Mouse (Mus musculus) limb, embryonic 14.5 days (tissue): Measurements from ENCODE around the gene Ifna7. TPM values are rescaled to one million over a fixed set of nuclear protein-coding genes. Genes with fewer than 3 reads are reported as not detected.
A peak's percentile ranks its signal among the peaks of the same experiment; 100 is the strongest.
"Not testable (repeated sequence)": the region's sequence is repeated elsewhere in the genome, so short reads cannot be mapped to it uniquely, and the experiment has no call there.

Source experiments
- ATAC-seq: fragments of 200-750 bp; cut with Nextera tagmentation; 2 replicates; pipeline ENCODE4 v1.8.0; 2017; ENCODE audit warnings: low read depth, moderate number of reproducible peaks, moderate TSS enrichment; ENCODE audit not compliant: low FRiP score
- DNase-seq: peaks from one replicate; pipeline ENCODE4 v3.0.0-alpha.2; 2015; ENCODE audit warnings: low spot score
- H3K27ac ChIP-seq: fragments of 300-500 bp; sonication (generic); replicated peaks from 2 replicates; pipeline ENCODE4 v1.5.1; 2014; ENCODE audit warnings: low read depth, mild to moderate bottlenecking, low read length, moderate library complexity, mixed read lengths
- H3K27me3 ChIP-seq: fragments of 300-500 bp; sonication (generic); 2 replicates; pipeline ENCODE4 v1.6.1; 2014; ENCODE audit warnings: low read length, mixed read lengths; ENCODE audit not compliant: control insufficient read depth, insufficient read depth
- H3K36me3 ChIP-seq: fragments of 300-500 bp; sonication (generic); 2 replicates; pipeline ENCODE4 v1.6.1; 2014; ENCODE audit warnings: mild to moderate bottlenecking, low read length, moderate library complexity, mixed read lengths; ENCODE audit not compliant: control insufficient read depth, insufficient read depth
- H3K4me1 ChIP-seq: fragments of 300-500 bp; sonication (generic); 2 replicates; pipeline ENCODE4 v1.6.1; 2014; ENCODE audit warnings: antibody characterized with exemption, low read length, mixed read lengths; ENCODE audit not compliant: control insufficient read depth, insufficient read depth
- H3K4me2 ChIP-seq: fragments of 300-500 bp; sonication (generic); replicated peaks from 2 replicates; pipeline ENCODE4 v1.6.1; 2014; ENCODE audit warnings: low read depth, mild to moderate bottlenecking, low read length, moderate library complexity; ENCODE audit not compliant: severe bottlenecking
- H3K4me3 ChIP-seq: fragments of 300-500 bp; sonication (generic); replicated peaks from 2 replicates; pipeline ENCODE4 v1.5.1; 2014; ENCODE audit warnings: low read length
- H3K9ac ChIP-seq: fragments of 300-500 bp; sonication (generic); 2 replicates; pipeline ENCODE4 v1.6.1; 2014; ENCODE audit warnings: mild to moderate bottlenecking, low read depth, low read length, moderate library complexity; ENCODE audit not compliant: severe bottlenecking
- H3K9me3 ChIP-seq: fragments of 300-500 bp; sonication (generic); 2 replicates; pipeline ENCODE4 v1.6.1; 2016; ENCODE audit warnings: low read length; ENCODE audit not compliant: control insufficient read depth
- POLR2A ChIP-seq: fragments of 200-500 bp; IDR thresholded peaks from 2 replicates; pipeline ENCODE4 v1.8.0; 2012; ENCODE audit warnings: inconsistent platforms, mild to moderate bottlenecking, moderate library complexity, borderline replicate concordance; ENCODE audit not compliant: insufficient read depth, insufficient read length; ENCODE audit errors: extremely low read depth
- WGBS: fragments of 180-500 bp; shearing (Covaris S2); extraction: QIAGEN DNeasy Blood & Tissue Kit; methylation state at CpG from one replicate; pipeline ENCODE4 v1.1.7; 2014; 5-methylcytosine and 5-hydroxymethylcytosine counted together
- polyA plus RNA-seq, 2 experiments: library from polyadenylated mRNA; depleted of rRNA in 1 of 2; stranded (reverse) in 1 of 2; unstranded in 1 of 2; fragments of >200 nt; fragmentation: Nextera tagmentation in 1 of 2; extraction: Ambion mirVana in 1 of 2; gene quantifications; 2 replicates each; pipeline versions ENCODE4 v1.2.1 to v1.2.3; 2012 to 2014

Ifna7 gene
- not detected in 2 replicates for polyA plus RNA-seq (2012; rRNA removed)
- not detected in 2 replicates for polyA plus RNA-seq (2014; fragmentation: Nextera tagmentation; extraction: Ambion mirVana)

DNA sequence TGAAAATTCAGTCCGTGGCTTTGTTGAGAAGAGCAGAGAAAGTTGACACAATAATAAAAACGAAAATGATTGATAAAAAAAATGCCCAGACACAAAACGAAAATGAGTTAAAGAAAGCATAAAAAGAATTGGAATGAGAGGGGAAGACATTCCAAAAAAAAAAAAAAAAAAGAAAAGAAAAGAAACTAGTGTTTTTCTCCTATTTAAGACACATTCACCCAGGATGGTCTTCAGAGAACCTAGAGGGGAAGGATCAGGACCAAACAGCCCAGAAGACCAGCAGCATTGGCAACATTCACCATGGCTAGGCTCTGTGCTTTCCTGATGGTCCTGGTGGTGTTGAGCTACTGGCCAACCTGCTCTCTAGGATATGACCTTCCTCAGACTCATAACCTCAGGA is at the start of gene Ifna7:
Ifna7 (plus strand) TSS at position 301 of the 400 bp plus-strand sequence.
- no peak for DNase-seq
- Histone ChIP-seq H3K9me3 (no peaks in the 10 kb centered on the region), H3K4me2 (no peak within 1 kb of the TSS), H3K27ac (no peak within 1 kb of the TSS), H3K36me3 (no peaks in the 10 kb centered on the region), H3K4me1 (no peaks in the 10 kb centered on the region), H3K4me3 (no peak within 1 kb of the TSS), H3K9ac (no peak within 1 kb of the TSS), H3K27me3 (no peaks in the 10 kb centered on the region)
- no peak for ATAC-seq
- TF ChIP-seq POLR2A = no peak
- WGBS = 59% methylated on average over 3 of the region's 3 CpGs

- not testable (repeated sequence) for DNase-seq, H3K27ac ChIP-seq, H3K27me3 ChIP-seq, ATAC-seq, H3K9ac ChIP-seq, H3K4me3 ChIP-seq, H3K4me1 ChIP-seq, H3K9me3 ChIP-seq, H3K4me2 ChIP-seq, H3K36me3 ChIP-seq
- no CpG with 5 or more reads among the region's 32 CpGs for WGBS
Observed at GRCm38 (mm10) chr4:88773534-88773933, 42.5 kb upstream of the Ifna7 start, which contains the start of gene Gm13290. Gene Gm13290 (plus strand): TSS chr4:88773834.

GRCm38 (mm10) chr4:88776622-88777021 is 39.4 kb upstream of the Ifna7 start, which contains the start of gene Gm13289:
Gene Gm13289 (plus strand): TSS chr4:88776922.
- not testable (repeated sequence) for H3K4me1 ChIP-seq, H3K4me3 ChIP-seq, DNase-seq, H3K9me3 ChIP-seq, H3K4me2 ChIP-seq, H3K27ac ChIP-seq, H3K9ac ChIP-seq, ATAC-seq, H3K36me3 ChIP-seq, H3K27me3 ChIP-seq
- no CpG with 5 or more reads among the region's 29 CpGs for WGBS

DNA sequence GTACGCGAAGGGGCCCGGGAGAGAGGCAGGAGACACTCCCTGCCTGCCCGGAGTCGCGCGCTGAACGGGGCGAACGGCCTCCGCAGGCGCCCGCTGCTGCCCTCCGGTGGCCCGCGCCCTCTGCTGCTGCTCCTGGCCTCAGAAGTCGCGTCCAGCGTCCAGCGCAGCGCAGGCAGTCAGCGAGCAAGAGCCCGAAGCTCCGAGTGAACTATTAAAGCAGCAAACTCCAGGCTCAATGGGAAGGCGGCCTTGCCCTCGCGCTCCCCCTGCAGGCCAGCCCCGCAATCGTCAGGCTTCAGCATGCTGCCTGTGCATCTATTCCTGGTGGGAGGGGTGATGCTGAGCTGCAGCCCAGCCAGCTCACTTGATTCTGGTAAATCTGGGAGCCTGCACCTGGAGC is 36.5 kb upstream of the Ifna7 start, which contains the start of gene Gm13272:
Gm13272 (plus strand) TSS at position 301 of the 400 bp plus-strand sequence.
- WGBS = no CpG with 5 or more reads among the region's 29 CpGs
- not testable (repeated sequence) for H3K27me3 ChIP-seq, H3K4me1 ChIP-seq, DNase-seq, H3K4me2 ChIP-seq, H3K9ac ChIP-seq, ATAC-seq, H3K36me3 ChIP-seq, H3K4me3 ChIP-seq, H3K9me3 ChIP-seq, H3K27ac ChIP-seq

DNA sequence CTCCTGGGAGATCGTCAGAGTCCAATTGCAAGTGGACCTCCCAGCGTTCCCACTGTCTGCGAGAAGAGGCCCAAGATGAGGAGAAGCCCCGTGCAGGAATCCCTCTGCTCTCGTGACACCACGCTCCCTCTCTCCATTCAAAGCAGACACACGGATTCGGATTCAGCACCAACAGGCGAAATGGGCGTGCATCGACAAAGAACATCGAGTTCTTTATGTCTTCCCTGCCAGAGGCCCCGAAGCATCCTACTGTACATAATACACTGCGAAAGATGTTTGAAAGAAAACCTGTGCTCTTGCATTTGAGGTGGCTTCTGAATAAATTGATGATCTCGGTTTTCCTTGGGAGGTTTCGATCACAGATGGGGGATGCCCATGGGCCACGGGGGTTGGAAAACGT is 35.7 kb upstream of the Ifna7 start:
- H3K9me3 ChIP-seq, H3K36me3 ChIP-seq, H3K4me1 ChIP-seq, DNase-seq, ATAC-seq, H3K9ac ChIP-seq, H3K27me3 ChIP-seq, H3K4me3 ChIP-seq, H3K4me2 ChIP-seq, H3K27ac ChIP-seq: not testable (repeated sequence)
- 45% methylated on average over 10 of the region's 18 CpGs for WGBS

DNA sequence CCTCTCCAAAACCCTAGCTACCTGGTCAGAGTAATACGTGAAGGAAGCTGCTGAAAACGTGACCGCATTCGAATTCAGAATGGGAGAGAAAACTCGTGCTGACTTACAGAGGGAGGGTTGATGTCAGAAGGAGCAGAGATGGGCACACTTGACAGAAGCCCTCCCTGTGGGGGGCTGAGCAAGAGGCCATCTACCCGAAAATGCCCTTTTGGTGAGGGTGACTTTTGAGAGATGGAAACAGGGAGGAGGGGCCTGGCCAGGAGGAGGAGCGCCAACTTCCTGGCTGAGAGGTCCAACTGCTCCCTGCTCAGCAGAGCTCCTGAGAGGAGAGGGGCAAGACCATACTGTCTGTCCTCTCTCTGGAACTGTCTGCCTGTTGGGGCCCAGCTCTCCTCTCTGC is 34.2 kb upstream of the Ifna7 start, which contains the start of gene Ifnz:
Ifnz (plus strand) TSS at position 301 of the 400 bp plus-strand sequence.
- DNase-seq, H3K27ac ChIP-seq, H3K9ac ChIP-seq, H3K27me3 ChIP-seq, H3K36me3 ChIP-seq, ATAC-seq, H3K4me1 ChIP-seq, H3K9me3 ChIP-seq: not testable (repeated sequence)
- Histone ChIP-seq H3K4me2 (peak within 1 kb of the TSS; percentile 29), H3K4me3 (peak within 1 kb of the TSS; percentile 17; the same call in 1 of the 2 replicates)
- 26% methylated on average over 3 of the region's 7 CpGs for WGBS

DNA sequence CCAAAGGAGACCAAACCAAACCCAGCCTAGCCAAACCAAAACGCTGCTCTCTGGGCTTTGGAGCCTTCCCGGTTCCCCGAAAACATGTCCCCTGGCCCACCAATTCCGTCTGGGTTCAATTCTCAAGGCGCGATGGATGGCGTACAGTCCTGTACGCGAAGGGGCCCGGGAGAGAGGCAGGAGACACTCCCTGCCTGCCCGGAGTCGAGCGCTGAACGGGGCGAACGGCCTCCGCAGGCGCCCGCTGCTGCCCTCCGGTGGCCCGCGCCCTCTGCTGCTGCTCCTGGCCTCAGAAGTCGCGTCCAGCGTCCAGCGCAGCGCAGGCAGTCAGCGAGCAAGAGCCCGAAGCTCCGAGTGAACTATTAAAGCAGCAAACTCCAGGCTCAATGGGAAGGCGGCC is 33.7 kb upstream of the Ifna7 start:
- H3K4me1 ChIP-seq, H3K36me3 ChIP-seq, DNase-seq, H3K27me3 ChIP-seq, H3K9ac ChIP-seq, ATAC-seq, H3K27ac ChIP-seq, H3K9me3 ChIP-seq: not testable (repeated sequence)
- Histone ChIP-seq H3K4me3 (peak overlapping the region; percentile 17; the same call in 1 of the 2 replicates), H3K4me2 (peak overlapping the region; percentile 29)
- whole genome bisulfite sequencing = 0% methylated on average over 10 of the region's 31 CpGs

DNA sequence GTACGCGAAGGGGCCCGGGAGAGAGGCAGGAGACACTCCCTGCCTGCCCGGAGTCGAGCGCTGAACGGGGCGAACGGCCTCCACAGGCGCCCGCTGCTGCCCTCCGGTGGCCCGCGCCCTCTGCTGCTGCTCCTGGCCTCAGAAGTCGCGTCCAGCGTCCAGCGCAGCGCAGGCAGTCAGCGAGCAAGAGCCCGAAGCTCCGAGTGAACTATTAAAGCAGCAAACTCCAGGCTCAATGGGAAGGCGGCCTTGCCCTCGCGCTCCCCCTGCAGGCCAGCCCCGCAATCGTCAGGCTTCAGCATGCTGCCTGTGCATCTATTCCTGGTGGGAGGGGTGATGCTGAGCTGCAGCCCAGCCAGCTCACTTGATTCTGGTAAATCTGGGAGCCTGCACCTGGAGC is 30.6 kb upstream of the Ifna7 start, which contains the start of gene Gm13276:
Gm13276 (plus strand) TSS at position 301 of the 400 bp plus-strand sequence.
- no CpG with 5 or more reads among the region's 27 CpGs for WGBS
- not testable (repeated sequence) for H3K9me3 ChIP-seq, DNase-seq, H3K4me3 ChIP-seq, H3K9ac ChIP-seq, ATAC-seq, H3K27ac ChIP-seq, H3K36me3 ChIP-seq, H3K27me3 ChIP-seq, H3K4me2 ChIP-seq, H3K4me1 ChIP-seq
